Mouse (Mus musculus): Measurements from ENCODE around the gene Amt. TPM values are rescaled to one million over a fixed set of nuclear protein-coding genes. Genes with fewer than 3 reads are reported as not detected.
"Not testable (repeated sequence)": the region's sequence is repeated elsewhere in the genome, so short reads cannot be mapped to it uniquely, and the experiment has no call there.

The Amt gene
- polyA plus RNA-seq, 1 experiment from 2014 or later: 35.9 TPM

GRCm38 (mm10) chr9:108290016-108290750, 6.5 kb upstream of the Amt start, which contains the start of gene Nicn1:
TSS of gene Nicn1 (plus strand) at chr9:108290429.
- WGBS: under 1% methylated on average over 32 of the region's 32 CpGs
- no peaks in the 10 kb centered on the region for H3K9me3 ChIP-seq
- H3K4me1 ChIP-seq: peaks cover 12% of the 10 kb centered on the region
- peak within 1 kb of the TSS; percentile 69 for H3K4me3 ChIP-seq
- peak within 1 kb of the TSS; percentile 93 for H3K27ac ChIP-seq (replicated peaks)
- no peaks in the 10 kb centered on the region for H3K27me3 ChIP-seq (replicated peaks; ENCODE audit: low read depth, poor library complexity, severe bottlenecking)
- H3K36me3 ChIP-seq (replicated peaks): peaks cover 15% of the 10 kb centered on the region
- peak; percentile 90 for DNase-seq (ENCODE audit: low spot score)

GRCm38 (mm10) chr9:108290773-108291172, 5.9 kb upstream of the Amt start:
- Histone ChIP-seq H3K4me1 (peaks cover 14% of the 10 kb centered on the region), H3K9me3 (no peaks in the 10 kb centered on the region), H3K36me3 (replicated peaks) (peaks cover 21% of the 10 kb centered on the region), H3K4me3 (peak overlapping the region; percentile 69), H3K27me3 (replicated peaks; ENCODE audit: low read depth, poor library complexity, severe bottlenecking) (no peaks in the 10 kb centered on the region), H3K27ac (replicated peaks) (peak overlapping the region; percentile 93)
- DNase-seq (ENCODE audit: low spot score): no peak
- WGBS: 47% methylated on average over 6 of the region's 6 CpGs

DNA sequence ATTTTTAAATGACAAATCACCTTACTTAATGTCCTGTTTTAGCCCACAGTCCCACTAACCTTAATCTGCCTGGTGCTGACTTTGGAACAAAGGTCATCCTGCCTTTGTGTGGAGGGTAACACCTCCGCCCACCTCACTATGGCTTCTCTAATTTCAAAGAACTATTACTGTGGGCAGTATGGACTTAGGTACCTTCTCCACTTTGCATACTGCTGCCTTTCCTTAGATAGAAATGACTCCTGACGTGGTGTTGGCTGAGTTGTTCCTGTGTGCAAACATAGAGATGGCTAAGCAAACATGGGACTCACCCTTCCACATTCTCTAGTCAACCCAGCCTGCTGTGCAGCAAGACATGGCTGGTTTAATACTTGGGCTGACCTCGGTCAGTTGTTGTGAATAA, 5.2 kb downstream of the Amt start:
- Histone ChIP-seq H3K4me1 (peaks cover 19% of the 10 kb centered on the region), H3K9me3 (no peaks in the 10 kb centered on the region), H3K27me3 (replicated peaks; ENCODE audit: low read depth, poor library complexity, severe bottlenecking) (no peaks in the 10 kb centered on the region), H3K4me3 (no peak overlapping the region), H3K27ac (replicated peaks) (no peak overlapping the region), H3K36me3 (replicated peaks) (peaks cover 51% of the 10 kb centered on the region)
- no peak for DNase-seq (ENCODE audit: low spot score)
- WGBS: 83% methylated on average over 3 of the region's 3 CpGs

DNA sequence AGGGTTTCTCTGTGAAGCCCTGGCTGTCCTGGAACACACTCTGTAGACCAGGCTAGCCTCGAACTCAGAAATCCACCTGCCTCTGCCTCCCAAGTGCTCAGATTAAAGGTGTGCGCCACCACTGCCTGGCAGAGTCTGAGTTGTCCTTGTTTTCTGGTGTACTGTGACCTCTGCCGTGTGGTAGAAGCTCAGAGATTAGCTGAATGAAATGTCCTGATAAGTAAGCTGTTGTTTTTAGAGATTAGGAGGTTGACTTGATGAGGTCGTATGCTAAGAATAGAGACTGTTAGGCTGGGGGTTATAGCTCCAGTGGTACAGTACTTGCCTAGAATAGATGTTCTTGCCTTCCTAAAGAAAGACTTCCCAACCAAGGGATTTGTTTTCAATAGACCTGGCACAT, 8.1 kb downstream of the Amt start:
- WGBS: 88% methylated on average over 4 of the region's 4 CpGs
- no peak for DNase-seq (ENCODE audit: low spot score)
- Histone ChIP-seq H3K27ac (replicated peaks) (peak overlapping the region; percentile 99; the same call in 1 of the 2 replicates), H3K4me1 (peaks cover 32% of the 10 kb centered on the region), H3K4me3 (peak overlapping the region; percentile 94), H3K36me3 (replicated peaks) (peaks cover 44% of the 10 kb centered on the region), H3K9me3 (no peaks in the 10 kb centered on the region), H3K27me3 (replicated peaks; ENCODE audit: low read depth, poor library complexity, severe bottlenecking) (no peaks in the 10 kb centered on the region)

DNA sequence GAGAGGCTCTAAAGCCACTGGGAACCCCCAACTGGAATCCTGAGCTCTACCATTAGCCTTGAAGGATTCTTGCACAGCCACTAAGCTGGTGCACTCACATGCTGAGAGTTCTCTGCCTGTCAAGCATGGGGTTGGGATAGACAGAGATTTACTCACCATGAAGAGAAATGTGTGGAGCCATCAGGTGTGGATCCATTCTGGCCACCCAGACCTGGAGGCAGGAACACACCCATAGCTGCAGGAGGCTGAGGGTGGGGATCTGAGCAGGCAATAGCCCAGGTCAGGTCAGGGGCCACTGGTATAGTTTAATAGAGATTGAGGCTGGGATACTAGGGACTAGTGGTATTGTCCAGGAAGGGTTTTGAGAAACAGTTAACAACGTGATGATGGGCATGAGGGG, 8.5 kb downstream of the Amt start:
- H3K9me3 ChIP-seq: no peaks in the 10 kb centered on the region
- peaks cover 42% of the 10 kb centered on the region for H3K36me3 ChIP-seq (replicated peaks)
- peaks cover 36% of the 10 kb centered on the region for H3K4me1 ChIP-seq
- WGBS: 9% methylated on average over 1 of the region's 1 CpGs
- H3K4me3 ChIP-seq: peak overlapping the region; percentile 94
- no peaks in the 10 kb centered on the region for H3K27me3 ChIP-seq (replicated peaks; ENCODE audit: low read depth, poor library complexity, severe bottlenecking)
- no peak for DNase-seq (ENCODE audit: low spot score)
- peak overlapping the region; percentile 99 for H3K27ac ChIP-seq (replicated peaks)

DNA sequence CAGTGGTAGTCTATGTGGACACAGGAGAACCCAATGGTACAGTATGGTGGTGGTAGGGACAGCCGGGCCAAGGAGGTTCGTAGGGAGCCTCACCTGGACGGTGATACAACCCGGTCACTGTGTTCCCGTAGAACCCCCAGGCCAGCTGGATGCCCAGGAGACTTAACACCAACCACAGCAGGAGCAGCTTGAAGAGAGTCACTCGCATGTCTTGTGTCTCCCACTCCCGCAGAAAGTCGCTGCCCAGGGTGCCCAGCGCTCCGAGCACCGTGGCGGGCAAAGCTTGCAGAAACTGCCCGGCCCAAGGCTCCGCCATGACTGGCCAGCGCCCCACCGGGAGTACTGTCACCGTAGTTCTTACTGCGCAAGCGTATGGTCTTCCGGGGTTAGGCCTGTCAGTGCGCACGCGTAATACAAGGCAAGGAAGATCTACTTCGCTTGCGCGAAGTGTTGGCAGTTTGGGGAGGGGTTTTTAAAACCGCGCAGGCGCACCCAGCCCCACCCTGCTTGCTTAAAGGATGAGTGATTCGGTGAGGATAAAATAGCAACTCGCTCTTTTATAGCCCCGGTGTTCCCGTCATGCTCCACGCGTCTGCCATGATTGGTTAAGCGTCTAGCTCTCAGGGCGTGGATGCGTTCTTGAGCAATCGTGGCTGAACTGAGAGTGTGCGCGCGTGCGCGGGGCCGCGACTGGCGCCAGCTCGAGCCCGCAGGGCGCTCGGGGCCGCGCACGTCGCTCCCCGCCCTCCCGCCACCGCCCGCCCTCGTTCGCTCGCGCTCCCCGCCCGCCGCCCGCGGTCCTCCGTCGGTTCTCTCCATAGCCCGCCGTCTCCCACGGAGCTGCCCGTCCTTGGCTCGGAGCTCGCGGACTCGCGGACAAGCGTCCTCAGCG, 9.2 kb downstream of the Amt start, which contains the start of the genes Rhoa and Tcta:
TSS of gene Rhoa (plus strand) at position 501 of the 892 bp plus-strand sequence.
TSS of gene Tcta (minus strand) at position 532 of the 892 bp plus-strand sequence.
- peak within 1 kb of the TSS; percentile 99 for H3K27ac ChIP-seq (replicated peaks)
- H3K9me3 ChIP-seq: no peaks in the 10 kb centered on the region
- peaks cover 36% of the 10 kb centered on the region for H3K4me1 ChIP-seq
- peak; percentile 98 for DNase-seq (ENCODE audit: low spot score)
- peak within 1 kb of the TSS; percentile 94 for H3K4me3 ChIP-seq
- no peaks in the 10 kb centered on the region for H3K27me3 ChIP-seq (replicated peaks; ENCODE audit: low read depth, poor library complexity, severe bottlenecking)
- WGBS: under 1% methylated on average over 81 of the region's 81 CpGs
- peaks cover 36% of the 10 kb centered on the region for H3K36me3 ChIP-seq (replicated peaks)

GRCm38 (mm10) chr9:108306571-108306980, 9.9 kb downstream of the Amt start:
- peak; percentile 87 for DNase-seq (ENCODE audit: low spot score)
- Histone ChIP-seq H3K36me3 (replicated peaks) (peaks cover 34% of the 10 kb centered on the region), H3K27me3 (replicated peaks; ENCODE audit: low read depth, poor library complexity, severe bottlenecking) (no peaks in the 10 kb centered on the region), H3K4me3 (peak overlapping the region; percentile 94), H3K27ac (replicated peaks) (peak overlapping the region; percentile 99), H3K4me1 (peaks cover 36% of the 10 kb centered on the region), H3K9me3 (no peaks in the 10 kb centered on the region)
- WGBS: under 1% methylated on average over 48 of the region's 51 CpGs

GRCm38 (mm10) chr9:108307021-108307807, 10.6 kb downstream of the Amt start:
- H3K4me1 ChIP-seq: peaks cover 36% of the 10 kb centered on the region
- peaks cover 29% of the 10 kb centered on the region for H3K36me3 ChIP-seq (replicated peaks)
- H3K4me3 ChIP-seq: peak overlapping the region; percentile 94
- H3K27me3 ChIP-seq (replicated peaks; ENCODE audit: low read depth, poor library complexity, severe bottlenecking): no peaks in the 10 kb centered on the region
- 27% methylated on average over 12 of the region's 12 CpGs for WGBS
- no peak for DNase-seq (ENCODE audit: low spot score)
- H3K27ac ChIP-seq (replicated peaks): peak overlapping the region; percentile 99
- H3K9me3 ChIP-seq: no peaks in the 10 kb centered on the region

- Histone ChIP-seq H3K27me3 (replicated peaks; ENCODE audit: low read depth, poor library complexity, severe bottlenecking) (no peaks in the 10 kb centered on the region), H3K4me1 (peaks cover 36% of the 10 kb centered on the region), H3K27ac (replicated peaks) (no peak overlapping the region), H3K9me3 (no peaks in the 10 kb centered on the region), H3K36me3 (replicated peaks) (peaks cover 23% of the 10 kb centered on the region), H3K4me3 (peak overlapping the region; percentile 94)
- WGBS: 78% methylated on average over 2 of the region's 2 CpGs
- no peak for DNase-seq (ENCODE audit: low spot score)
Measured at GRCm38 (mm10) chr9:108308141-108308540, 11.5 kb downstream of the Amt start.

- WGBS: 94% methylated on average over 3 of the region's 3 CpGs
- DNase-seq (ENCODE audit: low spot score): no peak
- Histone ChIP-seq H3K4me1 (0 out of 2 replicates have a peak, but pooled peaks cover 2% of the 10 kb centered on the region), H3K4me3 (no peak overlapping the region), H3K27ac (replicated peaks) (no peak overlapping the region), H3K27me3 (replicated peaks; ENCODE audit: low read depth, poor library complexity, severe bottlenecking) (no peaks in the 10 kb centered on the region), H3K9me3 (no peaks in the 10 kb centered on the region), H3K36me3 (replicated peaks) (peaks cover 84% of the 10 kb centered on the region)
Measured at GRCm38 (mm10) chr9:108317572-108317971, 20.9 kb downstream of the Amt start.

DNA sequence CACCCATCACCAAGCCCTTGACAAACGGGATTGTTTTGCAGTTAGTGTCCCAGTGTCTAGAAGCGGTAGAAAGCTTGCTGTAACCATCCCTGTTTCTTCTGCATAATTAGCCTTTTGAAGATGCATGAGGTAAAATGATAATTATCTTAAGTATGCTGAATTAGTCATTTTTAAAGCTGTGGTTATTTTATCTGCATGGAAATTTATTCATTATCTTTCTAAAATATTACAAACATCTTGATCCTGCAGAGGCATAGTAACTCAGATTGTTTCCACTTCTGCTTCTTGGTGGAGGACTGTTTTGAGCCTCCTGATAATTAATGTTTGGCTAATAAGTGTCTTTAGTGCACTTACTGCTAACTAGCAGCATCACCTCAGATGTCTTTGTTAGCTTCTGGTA, 21.8 kb downstream of the Amt start:
- peaks cover 92% of the 10 kb centered on the region for H3K36me3 ChIP-seq (replicated peaks)
- no peaks in the 10 kb centered on the region for H3K27me3 ChIP-seq (replicated peaks; ENCODE audit: low read depth, poor library complexity, severe bottlenecking)
- no peak overlapping the region for H3K27ac ChIP-seq (replicated peaks)
- H3K4me3 ChIP-seq: no peak overlapping the region
- H3K9me3 ChIP-seq: no peaks in the 10 kb centered on the region
- 92% methylated on average over 2 of the region's 2 CpGs for WGBS
- 0 out of 2 replicates have a peak, but pooled peaks cover 2% of the 10 kb centered on the region for H3K4me1 ChIP-seq
- no peak for DNase-seq (ENCODE audit: low spot score)

DNA sequence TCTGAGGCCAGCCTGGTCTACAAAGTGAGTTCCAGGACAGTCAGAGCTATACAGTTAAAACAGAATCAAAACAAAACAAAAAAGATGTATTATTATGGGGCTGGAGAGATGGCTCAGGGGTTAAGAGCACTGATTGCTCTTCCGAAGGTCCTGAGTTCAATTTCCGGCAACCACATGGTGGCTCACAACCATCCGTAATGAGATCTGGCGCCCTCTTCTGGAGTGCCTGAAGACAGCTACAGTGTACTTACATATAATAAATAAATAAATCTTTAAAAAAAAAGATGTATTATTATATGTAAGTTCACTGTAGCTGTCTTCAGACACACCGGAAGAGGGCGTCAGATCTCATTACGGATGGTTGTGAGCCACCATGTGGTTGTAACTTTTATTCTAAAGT, 25.4 kb downstream of the Amt start:
- 82% methylated on average over 7 of the region's 7 CpGs for WGBS
- not testable (repeated sequence) for H3K9me3 ChIP-seq; H3K27me3 ChIP-seq (replicated peaks; ENCODE audit: low read depth, poor library complexity, severe bottlenecking); H3K4me1 ChIP-seq; H3K27ac ChIP-seq (replicated peaks); DNase-seq (ENCODE audit: low spot score); H3K4me3 ChIP-seq
- H3K36me3 ChIP-seq (replicated peaks): peaks cover 93% of the 10 kb centered on the region
